Mouse (Mus musculus) thymus, postnatal 0 days (tissue): ENCODE measurements around the gene Dzip1l. TPM values are rescaled to one million over a fixed set of nuclear protein-coding genes. Genes with fewer than 3 reads are reported as not detected.

Experiments
- DNase-seq: peaks from one replicate; pipeline ENCODE4 v3.0.0-alpha.2; 2015; ENCODE audit warnings: low spot score
- polyA plus RNA-seq: library from polyadenylated mRNA; unstranded; fragments of >200 nt; fragmentation: Nextera tagmentation; extraction: Ambion mirVana; gene quantifications from 2 replicates; pipeline ENCODE4 v1.2.1, GENCODE M21; 2015

Dzip1l gene
- polyA plus RNA-seq, 1 experiment from 2014 or later = 2.2 TPM

GRCm38 (mm10) chr9:99646102-99646501, 16.8 kb downstream of the Dzip1l start:
- DNase-seq = no peak

GRCm38 (mm10) chr9:99660756-99661155, 31.5 kb downstream of the Dzip1l start:
- DNase-seq = no peak

GRCm38 (mm10) chr9:99661606-99662166, 32.4 kb downstream of the Dzip1l start:
- no peak for DNase-seq

GRCm38 (mm10) chr9:99662406-99662805, 33.1 kb downstream of the Dzip1l start:
- DNase-seq = peak; percentile 64

GRCm38 (mm10) chr9:99662887-99663286, 33.6 kb downstream of the Dzip1l start:
- DNase-seq = no peak

- DNase-seq = no peak
Observed at GRCm38 (mm10) chr9:99667596-99667995, 38.3 kb downstream of the Dzip1l start.

GRCm38 (mm10) chr9:99671603-99672002, 42.3 kb downstream of the Dzip1l start:
- DNase-seq = no peak

GRCm38 (mm10) chr9:99675714-99676113, 46.4 kb downstream of the Dzip1l start:
- no peak for DNase-seq

- DNase-seq = no peak
Observed at GRCm38 (mm10) chr9:99681980-99682570, 52.8 kb downstream of the Dzip1l start.

- no peak for DNase-seq
Observed at GRCm38 (mm10) chr9:99685061-99685521, 55.8 kb downstream of the Dzip1l start.

GRCm38 (mm10) chr9:99685536-99686231, 56.4 kb downstream of the Dzip1l start:
- DNase-seq = no peak

GRCm38 (mm10) chr9:99689796-99690195, 60.5 kb downstream of the Dzip1l start:
- no peak for DNase-seq

- no peak for DNase-seq
Observed at GRCm38 (mm10) chr9:99690386-99690785, 61.1 kb downstream of the Dzip1l start.

- DNase-seq = no peak
Observed at GRCm38 (mm10) chr9:99694961-99695360, 65.7 kb downstream of the Dzip1l start.

GRCm38 (mm10) chr9:99699752-99700389, 70.6 kb downstream of the Dzip1l start:
- DNase-seq = peak; percentile 2

GRCm38 (mm10) chr9:99701187-99701586, 71.9 kb downstream of the Dzip1l start:
- DNase-seq = no peak

GRCm38 (mm10) chr9:99702215-99702614, 72.9 kb downstream of the Dzip1l start:
- DNase-seq = no peak

- DNase-seq = no peak
Observed at GRCm38 (mm10) chr9:99703711-99704110, 74.4 kb downstream of the Dzip1l start.

- DNase-seq = no peak
Observed at GRCm38 (mm10) chr9:99706264-99706663, 77.0 kb downstream of the Dzip1l start.

GRCm38 (mm10) chr9:99707425-99708126, 78.3 kb downstream of the Dzip1l start:
- no peak for DNase-seq

GRCm38 (mm10) chr9:99709588-99710248, 80.4 kb downstream of the Dzip1l start:
- no peak for DNase-seq
